Mouse (Mus musculus) liver, adult 2 months (tissue): ENCODE measurements around the gene Carnmt1.
A peak's percentile ranks its signal among the peaks of the same experiment; 100 is the strongest.

Experiments
- CTCF ChIP-seq: fragments of 200-500 bp; IDR thresholded peaks from 2 replicates; pipeline ENCODE4 v1.5.1; 2011; ENCODE audit warnings: low read depth, low read length, control low read depth
- POLR2A ChIP-seq: fragments of 200-500 bp; IDR thresholded peaks from 2 replicates; pipeline ENCODE4 v1.6.1; 2011; ENCODE audit warnings: low read length, control low read depth; ENCODE audit not compliant: insufficient read depth; ENCODE audit errors: extremely low read depth

- 0 out of 2 replicates have a peak, but pooled peaks have one; percentile 55 for TF ChIP-seq POLR2A
- peak; percentile 70 for TF ChIP-seq CTCF
These were observed 42.3 kb downstream of the Carnmt1 start, which contains the start of gene D030056L22Rik for GRCm38 (mm10) chr19:18712866-18713300.
